Mouse (Mus musculus) thymus, adult 2 months (tissue): Measurements from ENCODE around the gene Gigyf2.

Source experiments
- CTCF ChIP-seq: fragments of 200-500 bp; IDR thresholded peaks from 2 replicates; pipeline ENCODE4 v1.5.1; 2012; ENCODE audit warnings: mild to moderate bottlenecking, control low read depth, low read length, moderate library complexity, borderline replicate concordance; ENCODE audit not compliant: control insufficient read depth, poor library complexity, insufficient read depth; ENCODE audit errors: extremely low read depth
- POLR2A ChIP-seq: fragments of 200-500 bp; IDR thresholded peaks from 2 replicates; pipeline ENCODE4 v1.6.1; 2012; ENCODE audit warnings: mild to moderate bottlenecking, low read length, control low read depth, moderate library complexity; ENCODE audit not compliant: control insufficient read depth, poor library complexity, insufficient read depth; ENCODE audit errors: extremely low read depth

GRCm38 (mm10) chr1:87471914-87472313 is 145.1 kb downstream of the Gigyf2 start:
- TF ChIP-seq CTCF, result no peak
- no peak for TF ChIP-seq POLR2A
